Comparison of ENCODE assay signal across 16 mouse cellular contexts in the genomic region with DNA sequence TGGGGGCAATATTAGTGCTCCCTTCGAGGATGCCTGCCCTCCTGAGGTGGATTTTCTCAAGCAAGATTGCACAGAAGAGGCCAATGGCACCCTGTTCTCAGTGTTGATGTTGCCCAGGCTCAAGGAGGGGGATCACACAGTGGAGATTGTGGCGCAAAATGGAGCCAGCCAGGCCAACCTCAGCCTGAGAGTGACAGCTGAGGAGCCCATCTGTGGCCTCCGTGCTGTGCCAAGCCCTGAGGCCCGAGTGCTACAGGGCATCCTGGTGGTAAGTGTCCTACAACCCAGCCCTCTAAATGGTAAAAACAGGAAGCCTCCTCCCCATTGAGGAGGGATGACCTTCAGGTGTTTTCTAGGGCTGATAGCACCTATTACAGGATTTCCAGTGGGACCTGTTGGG. TPM values are rescaled to one million over a fixed set of nuclear protein-coding genes. Genes with fewer than 3 reads are reported as not detected.
A peak's percentile ranks its signal among the peaks of the same experiment; 100 is the strongest.
DNase-seq lines count a peak whose midpoint lies in the region; ATAC-seq and TF ChIP-seq lines count a peak whose summit lies in the region.
"Had no signal": no experiment of that assay in that cellular context is flagged by ENCODE, and none has a peak within 500 bp of the region (broad histone marks: within the 10 kb centered on the region; RNA-seq: fewer than 3 reads in every experiment).

No protein-coding gene starts in this region.

- no peak overlapping the region for H3K4me3 ChIP-seq in cerebellum, adult 2 months (replicated peaks; ENCODE audit: insufficient read depth, low read depth, low read length)
- no peak overlapping the region for H3K4me3 ChIP-seq in forebrain, embryonic 14.5 days (ENCODE audit: low read depth, low read length)
- H3K4me3 ChIP-seq: embryonic facial prominence, embryonic 10.5 days; embryonic facial prominence, embryonic 12.5 days; forebrain, embryonic 13.5 days; gastrocnemius, adult 2 months had no signal

- H3K36me3 ChIP-seq in forebrain, embryonic 14.5 days (ENCODE audit: control insufficient read depth, insufficient read depth, low read length) = peaks cover 73% of the 10 kb centered on the region

- H3K27me3 ChIP-seq in cerebellum, adult 2 months (ENCODE audit: control insufficient read depth, insufficient read depth, low read length) = no peaks in the 10 kb centered on the region
- no peaks in the 10 kb centered on the region for H3K27me3 ChIP-seq in forebrain, embryonic 14.5 days (replicated peaks; ENCODE audit: control insufficient read depth, insufficient read depth, low read length)
- H3K27me3 ChIP-seq: embryonic facial prominence, embryonic 12.5 days; forebrain, embryonic 13.5 days had no signal

- peak; percentile 56 for DNase-seq in cerebellum, adult 11-12 months
- DNase-seq in cerebellum, postnatal 4 days (ENCODE audit: low spot score in 2 of 2) = no peak
- peak in 1 of 2 experiments; percentile 57 for DNase-seq in cerebellum, adult 2 months
- no peak for DNase-seq in cerebellum, postnatal 14 days
- peak; percentile 85 for DNase-seq in heart, adult 11 months
- DNase-seq in heart, adult 8-10 months (ENCODE audit: low spot score) = no peak
- no peak for DNase-seq in forebrain, embryonic 14.5 days (ENCODE audit: low spot score)
- DNase-seq: adrenal gland, adult 2 months; adrenal gland, postnatal 10 days; adrenal gland, postnatal 25 days; cerebellum, adult 11 months; gastrocnemius, adult 2 months had no signal

- peaks cover 44% of the 10 kb centered on the region for H3K4me1 ChIP-seq in cerebellum, adult 2 months (ENCODE audit: control insufficient read depth, insufficient read depth, low read length)
- H3K4me1 ChIP-seq in forebrain, embryonic 14.5 days (ENCODE audit: control insufficient read depth, insufficient read depth, low read length) = no peaks in the 10 kb centered on the region
- H3K4me1 ChIP-seq: embryonic facial prominence, embryonic 10.5 days; embryonic facial prominence, embryonic 12.5 days had no signal

- ATAC-seq in forebrain, embryonic 14.5 days = no peak
- ATAC-seq: forebrain, embryonic 13.5 days; forebrain, embryonic 16.5 days had no signal

- WGBS in cerebellum, adult 2 months = 23% methylated on average over 4 of the region's 4 CpGs
- 90% methylated on average over 4 of the region's 4 CpGs for WGBS in forebrain, embryonic 14.5 days

- no peak for TF ChIP-seq CTCF in cerebellum, adult 2 months (IDR thresholded peaks at IDR 0.05; ENCODE audit: borderline replicate concordance, insufficient read depth, low read depth, low read length)

- no peaks in the 10 kb centered on the region for H3K9me3 ChIP-seq in forebrain, embryonic 14.5 days (replicated peaks; ENCODE audit: control insufficient read depth, low read length)
- H3K9me3 ChIP-seq: embryonic facial prominence, embryonic 10.5 days; embryonic facial prominence, embryonic 12.5 days; forebrain, embryonic 13.5 days had no signal

- no peak overlapping the region for H3K4me2 ChIP-seq in forebrain, embryonic 14.5 days (ENCODE audit: low read length)
- H3K4me2 ChIP-seq: embryonic facial prominence, embryonic 12.5 days; forebrain, embryonic 13.5 days had no signal

- peak overlapping the region; percentile 32 for H3K27ac ChIP-seq in cerebellum, adult 2 months (ENCODE audit: insufficient read depth, low read length)
- no peak overlapping the region for H3K27ac ChIP-seq in forebrain, embryonic 14.5 days (ENCODE audit: low read depth, low read length)
- H3K27ac ChIP-seq: embryonic facial prominence, embryonic 10.5 days; embryonic facial prominence, embryonic 12.5 days; forebrain, embryonic 13.5 days; gastrocnemius, adult 2 months had no signal

- no peak overlapping the region for H3K9ac ChIP-seq in forebrain, embryonic 14.5 days (ENCODE audit: low read length)
- H3K9ac ChIP-seq: embryonic facial prominence, embryonic 12.5 days; forebrain, embryonic 13.5 days had no signal

- no peak for TF ChIP-seq POLR2A in cerebellum, adult 2 months (IDR thresholded peaks at IDR 0.05; ENCODE audit: borderline replicate concordance, insufficient read depth, low read length)

RNA-seq across cellular contexts. Expression of a gene that starts 20.2 kb away (rescaled TPM):
- 122 and 132 TPM in 2 replicates for polyA plus RNA-seq in cerebellum, adult 2 months (2012; rRNA removed)
- 10 to 100 TPM; 27.8 to 43.0 (median 34.9) TPM for total RNA-seq in heart, adult 8-10 months (2022)
- polyA plus RNA-seq in forebrain, embryonic 14.5 days (2014; fragmentation: Nextera tagmentation; extraction: Ambion mirVana) = 12.9 and 16.7 TPM in 2 replicates

RNA-seq across cellular contexts. Expression of a gene that starts 35.8 kb away (rescaled TPM):
- 21.7 and 22.6 TPM in 2 replicates for polyA plus RNA-seq in cerebellum, adult 2 months (2012; rRNA removed)
- under 1 TPM in 3 of 4 experiments, not detected in 1; 0.23 to 0.50 (median 0.25) TPM for total RNA-seq in heart, adult 8-10 months (2022)
- 4.0 TPM in 2 replicates for polyA plus RNA-seq in forebrain, embryonic 14.5 days (2014; fragmentation: Nextera tagmentation; extraction: Ambion mirVana)
- total RNA-seq: gastrocnemius, adult 2 months had no signal

RNA-seq across cellular contexts. Expression of a gene that starts 42.1 kb away (rescaled TPM):
- polyA plus RNA-seq in cerebellum, adult 2 months (2012; rRNA removed) = 197 and 198 TPM in 2 replicates
- total RNA-seq in heart, adult 8-10 months (2022) = 10 to 100 TPM; 37.0 to 50.9 (median 42.7) TPM
- 80.1 and 96.6 TPM in 2 replicates for polyA plus RNA-seq in forebrain, embryonic 14.5 days (2014; fragmentation: Nextera tagmentation; extraction: Ambion mirVana)

Comparison
In these comparisons a context has a peak if more than half of its experiments do, and no peak if none do; other contexts are left out.
1. DNase-seq: peak in cerebellum, adult 11-12 months (single experiment) and heart, adult 11 months (single experiment); none in cerebellum, postnatal 4 days (0 of 2), cerebellum, postnatal 14 days (0 of 2), heart, adult 8-10 months (single experiment) and forebrain, embryonic 14.5 days (single experiment).